Mouse (Mus musculus) liver, embryonic 16.5 days (tissue): ENCODE results near the gene Defb19. TPM values are rescaled to one million over a fixed set of nuclear protein-coding genes. Genes with fewer than 3 reads are reported as not detected.

ENCODE experiments used
- ATAC-seq: fragments of 200-750 bp; cut with Nextera tagmentation; 2 replicates; pipeline ENCODE4 v1.8.0; 2017; ENCODE audit warnings: low read depth, mild to moderate bottlenecking, moderate number of reproducible peaks, moderate library complexity
- H3K27ac ChIP-seq: fragments of 300-500 bp; sonication (generic); 2 replicates; pipeline ENCODE4 v1.5.1; 2014; ENCODE audit warnings: mild to moderate bottlenecking, low read length
- H3K27me3 ChIP-seq: fragments of 300-500 bp; sonication (generic); 2 replicates; pipeline ENCODE4 v1.6.1; 2014; ENCODE audit warnings: low read depth, low read length, mixed read lengths; ENCODE audit not compliant: control insufficient read depth, insufficient read depth
- H3K36me3 ChIP-seq: fragments of 300-500 bp; sonication (generic); 2 replicates; pipeline ENCODE4 v1.6.1; 2014; ENCODE audit warnings: mild to moderate bottlenecking; ENCODE audit not compliant: control insufficient read depth, insufficient read depth
- H3K4me1 ChIP-seq: fragments of 300-500 bp; sonication (generic); 2 replicates; pipeline ENCODE4 v1.6.1; 2014; ENCODE audit warnings: low read depth, low read length, mixed read lengths; ENCODE audit not compliant: control insufficient read depth
- H3K4me2 ChIP-seq: fragments of 300-500 bp; sonication (generic); 2 replicates; pipeline ENCODE4 v1.6.1; 2014; ENCODE audit warnings: low read depth, low read length, mixed read lengths
- H3K4me3 ChIP-seq: fragments of 300-500 bp; sonication (generic); 2 replicates; pipeline ENCODE4 v1.5.1; 2014; ENCODE audit warnings: low read depth, mild to moderate bottlenecking, low read length
- H3K9ac ChIP-seq: fragments of 300-500 bp; sonication (generic); 2 replicates; pipeline ENCODE4 v1.6.1; 2014; ENCODE audit warnings: low read depth, low read length
- H3K9me3 ChIP-seq: fragments of 300-500 bp; sonication (generic); replicated peaks from 2 replicates; pipeline ENCODE4 v1.6.1; 2016; ENCODE audit warnings: low read length; ENCODE audit not compliant: control insufficient read depth
- WGBS: fragments of 180-500 bp; shearing (Covaris S2); extraction: QIAGEN DNeasy Blood & Tissue Kit; methylation state at CpG from one replicate; pipeline ENCODE4 v1.1.7; 2014; ENCODE audit not compliant: insufficient replicate concordance; 5-methylcytosine and 5-hydroxymethylcytosine counted together
- polyA plus RNA-seq: library from polyadenylated mRNA; unstranded; fragments of >200 nt; fragmentation: Nextera tagmentation; extraction: Ambion mirVana; gene quantifications from 2 replicates; pipeline ENCODE4 v1.2.1, GENCODE M21; 2015

Defb19 gene
- polyA plus RNA-seq, 1 experiment from 2014 or later, result not detected

- no peaks in the 10 kb centered on the region for H3K9me3 ChIP-seq
- no peak overlapping the region for H3K27ac ChIP-seq
- H3K9ac ChIP-seq, result no peak overlapping the region
- no peaks in the 10 kb centered on the region for H3K36me3 ChIP-seq
- H3K4me1 ChIP-seq, result no peaks in the 10 kb centered on the region
- H3K4me2 ChIP-seq, result no peak overlapping the region
- no peak for ATAC-seq
- no peak overlapping the region for H3K4me3 ChIP-seq
- H3K27me3 ChIP-seq, result no peaks in the 10 kb centered on the region
- 48% methylated on average over 4 of the region's 4 CpGs for WGBS
Measured at GRCm38 (mm10) chr2:152569881-152570280, 10.2 kb downstream of the Defb19 start.

GRCm38 (mm10) chr2:152569038-152569437 lies 11.1 kb downstream of the Defb19 start, which contains the start of gene Gm17416:
TSS of gene Gm17416 (plus strand) at chr2:152569338.
- no peak within 1 kb of the TSS for H3K9ac ChIP-seq
- H3K27me3 ChIP-seq, result no peaks in the 10 kb centered on the region
- no peak within 1 kb of the TSS for H3K4me3 ChIP-seq
- 65% methylated on average over 5 of the region's 5 CpGs for WGBS
- no peaks in the 10 kb centered on the region for H3K36me3 ChIP-seq
- no peak for ATAC-seq
- H3K4me1 ChIP-seq, result no peaks in the 10 kb centered on the region
- H3K4me2 ChIP-seq, result no peak within 1 kb of the TSS
- no peak within 1 kb of the TSS for H3K27ac ChIP-seq
- no peaks in the 10 kb centered on the region for H3K9me3 ChIP-seq

DNA sequence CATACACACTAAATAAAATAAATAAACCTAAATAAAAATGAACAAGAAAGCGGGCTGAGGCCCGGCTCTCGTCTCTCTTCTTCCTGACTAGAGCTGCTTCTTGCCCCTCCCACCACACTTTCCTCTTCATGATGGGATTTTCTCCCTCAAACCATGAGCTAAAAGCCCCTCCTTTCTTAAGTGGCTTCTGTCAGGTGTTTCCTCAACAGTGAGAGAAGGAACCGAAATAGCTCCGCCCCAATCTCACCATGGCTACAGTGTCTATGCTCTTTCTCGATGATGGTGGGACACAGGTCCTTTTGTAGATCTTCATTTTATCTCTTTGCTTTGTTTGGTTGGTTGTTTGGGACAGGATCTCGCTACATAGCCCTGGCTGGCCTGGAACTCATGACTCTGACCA lies 23.5 kb downstream of the Defb19 start:
- H3K9me3 ChIP-seq, result no peaks in the 10 kb centered on the region
- 60% methylated on average over 7 of the region's 7 CpGs for WGBS
- no peak overlapping the region for H3K4me2 ChIP-seq
- no peak overlapping the region for H3K9ac ChIP-seq
- no peak overlapping the region for H3K4me3 ChIP-seq
- H3K36me3 ChIP-seq, result no peaks in the 10 kb centered on the region
- H3K27ac ChIP-seq, result no peak overlapping the region
- no peak for ATAC-seq
- no peaks in the 10 kb centered on the region for H3K27me3 ChIP-seq
- no peaks in the 10 kb centered on the region for H3K4me1 ChIP-seq

- Histone ChIP-seq H3K9me3 (no peaks in the 10 kb centered on the region), H3K9ac (no peak overlapping the region), H3K4me3 (no peak overlapping the region), H3K4me2 (no peak overlapping the region), H3K36me3 (no peaks in the 10 kb centered on the region), H3K27me3 (no peaks in the 10 kb centered on the region), H3K4me1 (no peaks in the 10 kb centered on the region), H3K27ac (no peak overlapping the region)
- WGBS, result 11% methylated on average over 16 of the region's 16 CpGs
- ATAC-seq, result no peak
Measured at GRCm38 (mm10) chr2:152553774-152554423, 26.2 kb downstream of the Defb19 start.

- Histone ChIP-seq H3K36me3 (no peaks in the 10 kb centered on the region), H3K9ac (no peak overlapping the region), H3K4me2 (no peak overlapping the region), H3K9me3 (no peaks in the 10 kb centered on the region), H3K27ac (no peak overlapping the region), H3K4me3 (no peak overlapping the region), H3K27me3 (no peaks in the 10 kb centered on the region), H3K4me1 (no peaks in the 10 kb centered on the region)
- WGBS, result 58% methylated on average over 5 of the region's 5 CpGs
- no peak for ATAC-seq
Measured at GRCm38 (mm10) chr2:152548124-152548523, 32.0 kb downstream of the Defb19 start.

DNA sequence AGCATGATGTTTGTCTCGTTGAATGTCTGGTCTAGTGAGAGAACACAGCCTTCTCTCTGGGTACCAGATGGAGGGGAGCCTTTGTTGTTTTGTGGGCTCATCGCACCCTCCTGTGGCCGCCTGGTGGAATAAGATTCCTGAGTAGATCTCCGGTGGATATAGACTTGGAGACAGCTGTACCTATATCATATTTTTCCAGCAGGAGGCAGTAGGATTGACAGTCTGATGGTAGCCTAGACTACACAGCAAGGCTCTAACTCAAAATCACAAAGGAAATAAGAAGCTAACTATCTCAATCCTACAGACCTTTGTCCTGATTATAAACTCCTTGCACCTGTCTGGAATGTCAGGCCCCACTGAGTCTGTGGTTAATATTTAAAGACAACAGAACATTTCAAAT lies 35.4 kb downstream of the Defb19 start:
- no peak for ATAC-seq

GRCm38 (mm10) chr2:152543478-152543877 lies 36.6 kb downstream of the Defb19 start:
- Histone ChIP-seq H3K27me3 (no peaks in the 10 kb centered on the region), H3K9me3 (no peaks in the 10 kb centered on the region), H3K4me2 (no peak overlapping the region), H3K9ac (no peak overlapping the region), H3K36me3 (no peaks in the 10 kb centered on the region), H3K4me1 (no peaks in the 10 kb centered on the region), H3K27ac (no peak overlapping the region), H3K4me3 (no peak overlapping the region)
- no peak for ATAC-seq
- 64% methylated on average over 4 of the region's 4 CpGs for WGBS

More for the DNA sequence above, 35.4 kb downstream of the Defb19 start:
- H3K4me3 ChIP-seq, result no peak overlapping the region
- H3K36me3 ChIP-seq, result no peaks in the 10 kb centered on the region
- no peak overlapping the region for H3K27ac ChIP-seq
- no peak overlapping the region for H3K9ac ChIP-seq
- WGBS, result 19% methylated on average over 4 of the region's 4 CpGs
- H3K4me2 ChIP-seq, result no peak overlapping the region
- H3K9me3 ChIP-seq, result no peaks in the 10 kb centered on the region
- no peaks in the 10 kb centered on the region for H3K4me1 ChIP-seq
- no peaks in the 10 kb centered on the region for H3K27me3 ChIP-seq

DNA sequence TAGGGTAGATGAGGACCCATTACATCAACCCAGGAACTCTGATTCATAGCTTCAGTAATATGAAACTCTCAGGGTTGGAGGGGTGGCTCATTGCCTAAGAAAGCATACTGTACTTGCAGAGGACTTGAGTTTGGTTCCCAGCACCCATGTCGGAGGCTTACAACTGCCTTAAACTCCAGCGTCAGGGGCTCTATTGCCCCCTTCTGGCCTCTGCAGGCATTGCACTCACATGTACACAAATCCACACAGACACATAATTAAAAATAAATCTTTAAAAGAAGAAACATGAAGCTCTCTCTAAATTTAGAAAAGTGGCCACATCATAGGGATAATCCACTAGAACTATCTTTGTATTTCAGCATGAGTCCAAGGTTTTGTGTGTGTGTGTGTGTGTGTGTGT lies 37.2 kb downstream of the Defb19 start:
- ATAC-seq, result no peak
- Histone ChIP-seq H3K27ac (no peak overlapping the region), H3K4me3 (no peak overlapping the region), H3K4me1 (no peaks in the 10 kb centered on the region), H3K9ac (no peak overlapping the region), H3K27me3 (no peaks in the 10 kb centered on the region), H3K36me3 (no peaks in the 10 kb centered on the region), H3K4me2 (no peak overlapping the region), H3K9me3 (no peaks in the 10 kb centered on the region)
- 63% methylated on average over 2 of the region's 2 CpGs for WGBS

GRCm38 (mm10) chr2:152541979-152542378 lies 38.1 kb downstream of the Defb19 start:
- H3K9ac ChIP-seq, result no peak overlapping the region
- no peak overlapping the region for H3K4me2 ChIP-seq
- H3K36me3 ChIP-seq, result no peaks in the 10 kb centered on the region
- 34% methylated on average over 9 of the region's 9 CpGs for WGBS
- H3K4me1 ChIP-seq, result no peaks in the 10 kb centered on the region
- H3K9me3 ChIP-seq, result no peaks in the 10 kb centered on the region
- no peak for ATAC-seq
- no peak overlapping the region for H3K4me3 ChIP-seq
- H3K27me3 ChIP-seq, result no peaks in the 10 kb centered on the region
- no peak overlapping the region for H3K27ac ChIP-seq
